Comparison of ENCODE assay signal across 13 mouse cellular contexts in the genomic region with DNA sequence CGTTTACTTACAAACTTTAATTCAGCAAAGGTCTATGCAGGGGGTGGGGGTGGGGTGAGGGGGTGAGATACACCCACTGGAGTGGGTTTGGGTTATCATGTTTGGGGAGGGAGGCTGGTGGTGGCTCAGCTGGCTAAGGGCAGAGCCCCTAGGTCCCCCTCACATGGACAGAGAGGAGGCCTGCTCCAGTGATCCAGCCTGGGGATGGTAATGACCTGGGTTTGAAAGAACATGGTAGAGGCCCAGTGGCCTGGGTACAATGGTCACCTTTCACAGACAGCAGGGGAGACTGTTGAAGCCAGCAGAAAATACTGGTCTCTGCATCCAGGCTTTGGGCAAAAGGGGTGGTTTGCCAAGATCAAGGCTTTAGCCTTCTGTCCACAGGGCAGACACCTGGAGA. TPM values are rescaled to one million over a fixed set of nuclear protein-coding genes. Genes with fewer than 3 reads are reported as not detected.
DNase-seq lines count a peak whose midpoint lies in the region; ATAC-seq and TF ChIP-seq lines count a peak whose summit lies in the region.
"Had no signal": no experiment of that assay in that cellular context is flagged by ENCODE, and none has a peak within 500 bp of the region (broad histone marks: within the 10 kb centered on the region; RNA-seq: fewer than 3 reads in every experiment).

No protein-coding gene starts in this region.

- dilution Hi-C loops in CH12.LX (cut with MboI; ENCODE audit: extremely low pct_ligation_motif_present, extremely low pct_unique_long_range_greater_than_20kb, low sequenced_read_pairs): no loop called here

- 90% methylated on average over 1 of the region's 1 CpGs for WGBS in forebrain, embryonic 13.5 days
- WGBS in forebrain, embryonic 15.5 days: 100% methylated on average over 1 of the region's 1 CpGs
- 75% methylated on average over 1 of the region's 1 CpGs for WGBS in kidney, postnatal 0 days
- 74% methylated on average over 1 of the region's 1 CpGs for WGBS in limb, embryonic 15.5 days

- TF ChIP-seq CTCF in kidney, postnatal 0 days (IDR thresholded peaks at IDR 0.05; ENCODE audit: low read depth): no peak
- TF ChIP-seq CTCF in CH12.LX (conservative IDR thresholded peaks at IDR 0.05 in 1 of 2, IDR thresholded peaks at IDR 0.05 in 1 of 2; ENCODE audit: low read depth in 2 of 2, low read length in 2 of 2): no peak

- H3K27me3 ChIP-seq in forebrain, embryonic 13.5 days: no peaks in the 10 kb centered on the region
- H3K27me3 ChIP-seq in forebrain, embryonic 15.5 days: no peaks in the 10 kb centered on the region
- no peaks in the 10 kb centered on the region for H3K27me3 ChIP-seq in kidney, postnatal 0 days (ENCODE audit: insufficient read depth, low read length)
- H3K27me3 ChIP-seq in CH12.LX (replicated peaks): no peaks in the 10 kb centered on the region
- no peaks in the 10 kb centered on the region for H3K27me3 ChIP-seq in limb, embryonic 15.5 days

- H3K4me3 ChIP-seq in forebrain, embryonic 13.5 days: no peak overlapping the region
- no peak overlapping the region for H3K4me3 ChIP-seq in forebrain, embryonic 15.5 days
- H3K4me3 ChIP-seq in kidney, postnatal 0 days (replicated peaks; ENCODE audit: low read depth, low read length): no peak overlapping the region
- peak overlapping the region in 1 of 3 experiments; percentile 98 for H3K4me3 ChIP-seq in CH12.LX (replicated peaks in 1 of 3; ENCODE audit: low read depth in 2 of 3, low read length in 2 of 3, poor library complexity in 1 of 3)
- H3K4me3 ChIP-seq in limb, embryonic 15.5 days: no peak overlapping the region

- no peaks in the 10 kb centered on the region for H3K9me3 ChIP-seq in forebrain, embryonic 13.5 days (replicated peaks)
- H3K9me3 ChIP-seq in forebrain, embryonic 15.5 days: no peaks in the 10 kb centered on the region
- H3K9me3 ChIP-seq in kidney, postnatal 0 days (replicated peaks; ENCODE audit: low read length): no peaks in the 10 kb centered on the region
- no peaks in the 10 kb centered on the region for H3K9me3 ChIP-seq in CH12.LX (replicated peaks; ENCODE audit: low read length)
- H3K9me3 ChIP-seq in limb, embryonic 15.5 days: no peaks in the 10 kb centered on the region

- no peak for TF ChIP-seq RAD21 in CH12.LX (IDR thresholded peaks at IDR 0.05; ENCODE audit: low read depth, low read length)

- no peak for TF ChIP-seq EP300 in CH12.LX (IDR thresholded peaks at IDR 0.05; ENCODE audit: low read length)

- in situ Hi-C loops in CH12.LX (cut with MboI; ENCODE audit: low pct_ligation_motif_present, low pct_unique_long_range_greater_than_20kb, low sequenced_read_pairs): loop anchor here (5.0 kb wide), 1 partner anchor 47 kb away; the partner anchor contains the start of gene Icam4

- no peak overlapping the region for H3K27ac ChIP-seq in forebrain, embryonic 13.5 days
- no peak overlapping the region for H3K27ac ChIP-seq in forebrain, embryonic 15.5 days (replicated peaks)
- peak overlapping the region; percentile 75 for H3K27ac ChIP-seq in kidney, postnatal 0 days
- no peak overlapping the region for H3K27ac ChIP-seq in CH12.LX (ENCODE audit: insufficient read depth, low read depth)
- H3K27ac ChIP-seq in limb, embryonic 15.5 days: peak overlapping the region; percentile 74; the same call in 1 of the 2 replicates

- no peak for ATAC-seq in forebrain, embryonic 13.5 days
- ATAC-seq in forebrain, embryonic 15.5 days (replicated peaks): no peak
- no peak for ATAC-seq in kidney, postnatal 0 days (replicated peaks; ENCODE audit: low FRiP score, low read depth)
- ATAC-seq in limb, embryonic 15.5 days (ENCODE audit: insufficient number of reproducible peaks, low FRiP score, low TSS enrichment, low read depth): no peak

- H3K9ac ChIP-seq in forebrain, embryonic 13.5 days: no peak overlapping the region
- no peak overlapping the region for H3K9ac ChIP-seq in forebrain, embryonic 15.5 days (replicated peaks)
- H3K9ac ChIP-seq in kidney, postnatal 0 days (ENCODE audit: low read depth, low read length): 0 out of 2 replicates have a peak overlapping the region, but pooled peaks have one; percentile 8
- peak overlapping the region; percentile 74 for H3K9ac ChIP-seq in CH12.LX (ENCODE audit: insufficient read depth, low read depth)
- H3K9ac ChIP-seq in limb, embryonic 15.5 days: no peak overlapping the region

- peaks cover 35% of the 10 kb centered on the region for H3K79me2 ChIP-seq in CH12.LX (replicated peaks; ENCODE audit: control insufficient read depth, extremely low read depth, insufficient read depth, poor library complexity, severe bottlenecking)

- no peak for DNase-seq in kidney, postnatal 0 days (ENCODE audit: low spot score)
- no peak for DNase-seq in kidney, postnatal 25 days
- no peak for DNase-seq in CH12.LX (ENCODE audit: extremely low read depth)
- no peak for DNase-seq in frontal cortex, postnatal 25 days (ENCODE audit: low spot score in 2 of 2)
- DNase-seq in embryo, embryonic 10.5 days (ENCODE audit: low spot score): no peak
- DNase-seq: gastrocnemius, postnatal 14 days; heart, postnatal 36 days; kidney, postnatal 10 days had no signal

- TF ChIP-seq POLR2A in CH12.LX (IDR thresholded peaks at IDR 0.05; ENCODE audit: low read depth, low read length): no peak

- peaks cover 52% of the 10 kb centered on the region for H3K36me3 ChIP-seq in forebrain, embryonic 13.5 days (ENCODE audit: poor library complexity, severe bottlenecking)
- peaks cover 36% of the 10 kb centered on the region for H3K36me3 ChIP-seq in forebrain, embryonic 15.5 days
- H3K36me3 ChIP-seq in kidney, postnatal 0 days (ENCODE audit: insufficient read depth, low read length): peaks cover 39% of the 10 kb centered on the region
- H3K36me3 ChIP-seq in CH12.LX (replicated peaks in 1 of 2; ENCODE audit: control insufficient read depth in 1 of 2, insufficient read depth in 1 of 2, low read length in 1 of 2): peaks cover 61 to 75% of the 10 kb centered on the region in 2 experiments
- H3K36me3 ChIP-seq in limb, embryonic 15.5 days: peaks cover 48% of the 10 kb centered on the region

- H3K4me1 ChIP-seq in forebrain, embryonic 13.5 days: peaks cover 18% of the 10 kb centered on the region
- H3K4me1 ChIP-seq in forebrain, embryonic 15.5 days: peaks cover 20% of the 10 kb centered on the region
- H3K4me1 ChIP-seq in kidney, postnatal 0 days (replicated peaks; ENCODE audit: insufficient read depth, low read length): 0 out of 2 replicates have a peak, but pooled peaks cover 9% of the 10 kb centered on the region
- H3K4me1 ChIP-seq in CH12.LX (ENCODE audit: control insufficient read depth in 1 of 2, insufficient read depth in 2 of 2): peaks cover 8 to 29% of the 10 kb centered on the region in 2 experiments
- peaks cover 16% of the 10 kb centered on the region for H3K4me1 ChIP-seq in limb, embryonic 15.5 days

- 0 out of 2 replicates have a peak overlapping the region, but pooled peaks have one; percentile 91 for H3K4me2 ChIP-seq in forebrain, embryonic 13.5 days
- no peak overlapping the region for H3K4me2 ChIP-seq in forebrain, embryonic 15.5 days (replicated peaks)
- no peak overlapping the region for H3K4me2 ChIP-seq in kidney, postnatal 0 days (ENCODE audit: low read length)
- peak overlapping the region; percentile 92 for H3K4me2 ChIP-seq in CH12.LX (ENCODE audit: insufficient read depth, low read depth, poor library complexity, severe bottlenecking)
- H3K4me2 ChIP-seq in limb, embryonic 15.5 days: peak overlapping the region; percentile 87; the same call in 1 of the 2 replicates

RNA-seq across cellular contexts. Expression of gene Fdx1l, which starts 0.8 kb away (rescaled TPM):
- polyA plus RNA-seq in forebrain, embryonic 13.5 days (2015; fragmentation: Nextera tagmentation; extraction: Ambion mirVana): 46.0 and 51.9 TPM in 2 replicates
- 52.2 and 58.9 TPM in 2 replicates for polyA plus RNA-seq in forebrain, embryonic 15.5 days (2015; fragmentation: Nextera tagmentation; extraction: Ambion mirVana)
- polyA plus RNA-seq in kidney, postnatal 0 days (2015; fragmentation: Nextera tagmentation; extraction: Ambion mirVana): 61.5 and 63.9 TPM in 2 replicates
- total RNA-seq in CH12.LX (2012; rRNA removed) (79.7 and 90.4 TPM in 2 replicates), CH12.LX (2014; rRNA removed) (67.2 and 70.8 TPM in 2 replicates)
- 105 and 112 TPM in 2 replicates for polyA plus RNA-seq in CH12.LX (2012; ENCODE audit: insufficient read length, low read depth)
- polyA plus RNA-seq in limb, embryonic 15.5 days (2015; fragmentation: Nextera tagmentation; extraction: Ambion mirVana): 53.3 and 57.9 TPM in 2 replicates

RNA-seq across cellular contexts. Expression of gene Gm49373, which starts 1.3 kb away (rescaled TPM):
- polyA plus RNA-seq in forebrain, embryonic 13.5 days (2015; fragmentation: Nextera tagmentation; extraction: Ambion mirVana): 0.78 and 1.2 TPM in 2 replicates
- 1.3 TPM in 2 replicates for polyA plus RNA-seq in forebrain, embryonic 15.5 days (2015; fragmentation: Nextera tagmentation; extraction: Ambion mirVana)
- polyA plus RNA-seq in kidney, postnatal 0 days (2015; fragmentation: Nextera tagmentation; extraction: Ambion mirVana): 0.38 and 0.62 TPM in 2 replicates
- 0.85 and 1.8 TPM in 2 replicates for total RNA-seq in CH12.LX (2012; rRNA removed)
- total RNA-seq in CH12.LX (2014; rRNA removed): 0.54 and 0.60 TPM in 2 replicates
- polyA plus RNA-seq in CH12.LX (2012; ENCODE audit: insufficient read length, low read depth): 1.5 and 2.9 TPM in 2 replicates
- polyA plus RNA-seq in limb, embryonic 15.5 days (2015; fragmentation: Nextera tagmentation; extraction: Ambion mirVana): 0.60 and 0.93 TPM in 2 replicates
- total RNA-seq: common myeloid progenitor, adult 5-6 weeks had no signal

RNA-seq across cellular contexts. Expression of gene Zglp1, which starts 7.3 kb away (rescaled TPM):
- polyA plus RNA-seq in forebrain, embryonic 13.5 days (2015; fragmentation: Nextera tagmentation; extraction: Ambion mirVana): 0.81 and 2.2 TPM in 2 replicates
- polyA plus RNA-seq in forebrain, embryonic 15.5 days (2015; fragmentation: Nextera tagmentation; extraction: Ambion mirVana): 0.37 and 2.2 TPM in 2 replicates
- polyA plus RNA-seq in kidney, postnatal 0 days (2015; fragmentation: Nextera tagmentation; extraction: Ambion mirVana): 0.29 TPM in 1 of 2 replicates, not detected in the other
- total RNA-seq in CH12.LX (2012; rRNA removed) (1.1 TPM in 1 of 2 replicates, not detected in the other), CH12.LX (2014; rRNA removed) (1.3 TPM in 1 of 2 replicates, not detected in the other)
- 0.87 and 0.98 TPM in 2 replicates for polyA plus RNA-seq in CH12.LX (2012; ENCODE audit: insufficient read length, low read depth)
- 0.56 TPM in 1 of 2 replicates, not detected in the other for polyA plus RNA-seq in limb, embryonic 15.5 days (2015; fragmentation: Nextera tagmentation; extraction: Ambion mirVana)
- total RNA-seq: adrenal gland, adult 18-20 months; common myeloid progenitor, adult 5-6 weeks; gastrocnemius, postnatal 14 days; heart, postnatal 36 days had no signal

RNA-seq across cellular contexts. Expression of gene Gm38431, which starts 17.6 kb away (rescaled TPM):
- polyA plus RNA-seq in forebrain, embryonic 13.5 days (2015; fragmentation: Nextera tagmentation; extraction: Ambion mirVana): 1.5 and 2.1 TPM in 2 replicates
- polyA plus RNA-seq in forebrain, embryonic 15.5 days (2015; fragmentation: Nextera tagmentation; extraction: Ambion mirVana): 1.0 and 1.3 TPM in 2 replicates
- polyA plus RNA-seq in kidney, postnatal 0 days (2015; fragmentation: Nextera tagmentation; extraction: Ambion mirVana): 0.80 and 0.91 TPM in 2 replicates
- 20.6 and 30.5 TPM in 2 replicates for total RNA-seq in CH12.LX (2012; rRNA removed)
- total RNA-seq in CH12.LX (2014; rRNA removed): 0.26 and 1.1 TPM in 2 replicates
- 7.1 and 9.8 TPM in 2 replicates for polyA plus RNA-seq in CH12.LX (2012; ENCODE audit: insufficient read length, low read depth)
- polyA plus RNA-seq in limb, embryonic 15.5 days (2015; fragmentation: Nextera tagmentation; extraction: Ambion mirVana): 1.2 and 1.6 TPM in 2 replicates

RNA-seq across cellular contexts. Expression of gene Raver1, which starts 17.6 kb away (rescaled TPM):
- polyA plus RNA-seq in forebrain, embryonic 13.5 days (2015; fragmentation: Nextera tagmentation; extraction: Ambion mirVana): 41.0 and 47.5 TPM in 2 replicates
- polyA plus RNA-seq in forebrain, embryonic 15.5 days (2015; fragmentation: Nextera tagmentation; extraction: Ambion mirVana): 36.8 and 42.0 TPM in 2 replicates
- polyA plus RNA-seq in kidney, postnatal 0 days (2015; fragmentation: Nextera tagmentation; extraction: Ambion mirVana): 40.8 and 41.3 TPM in 2 replicates
- total RNA-seq in CH12.LX (2012; rRNA removed) (30.8 and 31.3 TPM in 2 replicates), CH12.LX (2014; rRNA removed) (16.0 and 18.9 TPM in 2 replicates)
- 77.9 and 101 TPM in 2 replicates for polyA plus RNA-seq in CH12.LX (2012; ENCODE audit: insufficient read length, low read depth)
- 49.6 and 55.0 TPM in 2 replicates for polyA plus RNA-seq in limb, embryonic 15.5 days (2015; fragmentation: Nextera tagmentation; extraction: Ambion mirVana)

Comparison
In these comparisons a context has a peak if more than half of its experiments do, and no peak if none do; other contexts are left out.
1. H3K4me2 ChIP-seq: peak in forebrain, embryonic 13.5 days (single experiment), CH12.LX (single experiment) and limb, embryonic 15.5 days (single experiment); none in forebrain, embryonic 15.5 days (single experiment) and kidney, postnatal 0 days (single experiment).
2. H3K27ac ChIP-seq: peak in kidney, postnatal 0 days (single experiment) and limb, embryonic 15.5 days (single experiment); none in forebrain, embryonic 13.5 days (single experiment), forebrain, embryonic 15.5 days (single experiment) and CH12.LX (single experiment).
3. H3K9ac ChIP-seq: peak in kidney, postnatal 0 days (single experiment) and CH12.LX (single experiment); none in forebrain, embryonic 13.5 days (single experiment), forebrain, embryonic 15.5 days (single experiment) and limb, embryonic 15.5 days (single experiment).